Mouse (Mus musculus) lung, embryonic 16.5 days (tissue): ENCODE results near the gene Prkag1. TPM values are rescaled to one million over a fixed set of nuclear protein-coding genes. Genes with fewer than 3 reads are reported as not detected.

Experiments used
- ATAC-seq: fragments of 200-750 bp; cut with Nextera tagmentation; 2 replicates; pipeline ENCODE4 v1.8.0; 2017; ENCODE audit warnings: low read depth, mild to moderate bottlenecking, moderate library complexity
- H3K27ac ChIP-seq: fragments of 300-500 bp; sonication (generic); 2 replicates; pipeline ENCODE4 v1.5.1; 2014; ENCODE audit warnings: mild to moderate bottlenecking, control low read depth, low read length
- H3K27me3 ChIP-seq: fragments of 300-500 bp; sonication (generic); 2 replicates; pipeline ENCODE4 v1.6.1; 2014; ENCODE audit warnings: low read depth, low read length, mixed read lengths; ENCODE audit not compliant: control insufficient read depth, insufficient read depth
- H3K36me3 ChIP-seq: fragments of 300-500 bp; sonication (generic); 2 replicates; pipeline ENCODE4 v1.6.1; 2014; ENCODE audit warnings: low read length; ENCODE audit not compliant: control insufficient read depth, insufficient read depth
- H3K4me1 ChIP-seq: fragments of 300-500 bp; sonication (generic); replicated peaks from 2 replicates; pipeline ENCODE4 v1.6.1; 2014; ENCODE audit warnings: low read length, mixed read lengths; ENCODE audit not compliant: control insufficient read depth, insufficient read depth
- H3K4me2 ChIP-seq: fragments of 300-500 bp; sonication (generic); 2 replicates; pipeline ENCODE4 v1.6.1; 2014; ENCODE audit warnings: low read depth, low read length, control low read depth
- H3K4me3 ChIP-seq: fragments of 300-500 bp; sonication (generic); 2 replicates; pipeline ENCODE4 v1.5.1; 2014; ENCODE audit warnings: mild to moderate bottlenecking, low read length, control low read depth
- H3K9ac ChIP-seq: fragments of 300-500 bp; sonication (generic); 2 replicates; pipeline ENCODE4 v1.6.1; 2014; ENCODE audit warnings: low read length, control low read depth
- H3K9me3 ChIP-seq: fragments of 300-500 bp; sonication (generic); 2 replicates; pipeline ENCODE4 v1.6.1; 2016; ENCODE audit warnings: low read length; ENCODE audit not compliant: control insufficient read depth
- WGBS: fragments of 180-500 bp; shearing (Covaris S2); extraction: QIAGEN DNeasy Blood & Tissue Kit; methylation state at CpG from one replicate; pipeline ENCODE4 v1.1.7; 2014; 5-methylcytosine and 5-hydroxymethylcytosine counted together
- polyA plus RNA-seq: library from polyadenylated mRNA; unstranded; fragments of >200 nt; fragmentation: Nextera tagmentation; extraction: Ambion mirVana; gene quantifications from 2 replicates; pipeline ENCODE4 v1.2.1, GENCODE M21; 2015

Gene Prkag1
- polyA plus RNA-seq, 1 experiment from 2014 or later, result 106 TPM

DNA sequence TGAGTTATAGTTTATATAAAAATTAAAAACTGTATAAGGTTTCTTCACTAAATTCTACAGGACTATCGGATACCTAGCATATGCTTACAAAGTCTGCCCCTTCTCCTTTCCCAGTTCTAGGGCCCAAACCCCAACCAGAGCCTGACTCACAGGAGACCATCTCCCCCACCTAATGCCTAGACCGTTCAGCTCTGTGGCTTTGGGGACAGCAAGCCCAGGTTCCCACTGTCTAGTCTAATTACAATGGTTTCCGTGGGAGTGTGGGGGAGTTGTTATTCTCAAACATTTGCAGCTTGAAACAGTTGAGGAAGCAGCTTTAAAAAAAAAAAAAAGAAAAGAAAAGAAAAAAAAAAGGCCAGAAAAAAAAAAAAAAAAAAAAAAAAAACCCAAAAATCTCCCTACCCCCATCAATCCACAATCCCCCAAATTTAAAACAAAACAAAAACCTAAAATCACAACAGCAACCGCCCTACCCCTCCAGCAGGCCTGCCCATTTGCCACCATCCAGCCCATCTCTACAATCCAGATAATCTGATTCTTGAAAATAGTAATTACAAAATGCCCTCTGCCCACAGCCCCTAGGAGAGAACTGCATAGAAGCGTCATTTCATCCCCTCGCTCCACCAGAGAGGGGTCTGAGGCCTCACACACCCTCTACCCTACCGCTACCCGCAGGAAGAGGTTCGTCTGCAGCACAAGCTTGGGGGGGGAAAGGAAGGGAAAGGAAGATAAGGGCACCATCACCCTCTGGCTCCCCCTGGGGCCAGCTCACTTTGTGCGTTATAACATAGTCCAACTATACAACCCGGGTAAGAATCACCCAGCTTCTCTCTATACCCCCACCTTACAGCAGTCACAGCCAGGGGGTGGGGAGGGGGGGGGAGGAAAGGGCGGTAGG, 1.1 kb upstream of the Prkag1 start:
- Histone ChIP-seq H3K36me3 (peaks cover 39% of the 10 kb centered on the region), H3K4me2 (peak overlapping the region; percentile 53), H3K4me1 (peaks cover 19% of the 10 kb centered on the region), H3K27me3 (no peaks in the 10 kb centered on the region), H3K4me3 (peak overlapping the region; percentile 90; the same call in 1 of the 2 replicates), H3K9ac (0 out of 2 replicates have a peak overlapping the region, but pooled peaks have one; percentile 84), H3K27ac (peak overlapping the region; percentile 97), H3K9me3 (no peaks in the 10 kb centered on the region)
- no peak for ATAC-seq
- 51% methylated on average over 12 of the region's 12 CpGs for WGBS

DNA sequence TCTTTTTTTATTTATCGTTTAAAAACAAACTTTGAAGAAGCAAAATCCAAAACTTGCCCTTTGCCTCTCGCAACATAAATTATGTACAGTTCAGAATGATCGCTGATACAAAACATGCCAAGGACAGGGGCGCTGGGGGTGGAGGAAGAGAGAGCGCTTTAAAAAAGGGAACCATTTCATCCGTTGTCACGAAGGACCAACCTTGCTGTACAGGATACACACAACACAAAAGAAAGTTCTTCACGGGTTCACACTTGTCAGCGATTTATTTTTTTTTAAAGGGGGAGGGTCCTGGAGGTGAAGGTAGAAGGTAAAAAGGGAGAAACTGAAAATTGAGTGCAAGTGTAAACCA, 339 bp upstream of the Prkag1 start:
- peak; percentile 48 for ATAC-seq
- H3K36me3 ChIP-seq, result peaks cover 35% of the 10 kb centered on the region
- peak overlapping the region; percentile 84; the same call in 1 of the 2 replicates for H3K9ac ChIP-seq
- H3K27ac ChIP-seq, result peak overlapping the region; percentile 97
- H3K9me3 ChIP-seq, result no peaks in the 10 kb centered on the region
- H3K4me2 ChIP-seq, result peak overlapping the region; percentile 53
- H3K4me1 ChIP-seq, result peaks cover 19% of the 10 kb centered on the region
- no peaks in the 10 kb centered on the region for H3K27me3 ChIP-seq
- peak overlapping the region; percentile 90 for H3K4me3 ChIP-seq
- WGBS, result 11% methylated on average over 9 of the region's 9 CpGs

DNA sequence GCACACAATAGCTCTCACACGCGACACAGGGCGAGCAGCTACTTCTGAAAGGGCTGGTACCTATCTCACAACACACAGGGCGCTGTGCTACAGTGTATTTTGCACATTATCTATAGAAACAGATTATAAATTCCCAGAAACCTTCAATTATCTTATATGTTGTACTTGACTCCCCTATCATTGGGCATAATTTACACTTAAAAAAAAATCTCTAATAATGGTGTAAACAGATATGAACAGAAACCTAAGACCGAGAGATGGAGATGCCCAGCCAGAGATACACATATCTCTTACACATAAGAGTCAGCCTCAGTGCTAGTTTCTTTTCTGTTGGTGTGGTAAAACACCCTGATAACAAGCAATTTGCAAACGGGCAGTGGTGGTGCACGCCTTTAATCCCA, 3.7 kb downstream of the Prkag1 start:
- Histone ChIP-seq H3K4me2 (no peak overlapping the region), H3K9me3 (no peaks in the 10 kb centered on the region), H3K9ac (no peak overlapping the region), H3K27ac (no peak overlapping the region), H3K4me3 (no peak overlapping the region), H3K4me1 (peaks cover 19% of the 10 kb centered on the region), H3K36me3 (peaks cover 17% of the 10 kb centered on the region), H3K27me3 (no peaks in the 10 kb centered on the region)
- ATAC-seq, result no peak
- whole genome bisulfite sequencing, result 81% methylated on average over 7 of the region's 7 CpGs

DNA sequence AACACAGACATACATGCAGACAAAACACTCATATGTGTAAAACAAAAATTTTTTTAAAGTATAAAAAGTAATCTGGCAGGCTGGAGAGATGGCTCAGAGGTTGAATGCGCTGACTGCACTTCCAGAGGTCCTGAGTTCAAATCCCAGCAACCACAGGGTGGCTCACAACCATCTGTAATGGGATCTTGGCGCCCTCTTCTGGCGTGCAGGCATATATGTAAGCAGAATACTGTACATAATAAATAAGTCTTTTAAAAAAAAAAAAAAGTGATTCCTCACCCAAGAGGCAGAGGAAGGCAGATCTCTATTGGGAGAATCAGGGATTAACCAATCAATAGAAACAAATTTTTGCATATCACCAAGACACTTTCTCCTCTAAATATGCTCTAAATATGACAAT, 7.9 kb downstream of the Prkag1 start:
- H3K27ac ChIP-seq, result no peak overlapping the region
- ATAC-seq, result no peak
- no peaks in the 10 kb centered on the region for H3K4me1 ChIP-seq
- no peak overlapping the region for H3K4me3 ChIP-seq
- no peaks in the 10 kb centered on the region for H3K9me3 ChIP-seq
- H3K36me3 ChIP-seq, result peaks cover 17% of the 10 kb centered on the region
- no peaks in the 10 kb centered on the region for H3K27me3 ChIP-seq
- no peak overlapping the region for H3K4me2 ChIP-seq
- H3K9ac ChIP-seq, result no peak overlapping the region
- 63% methylated on average over 3 of the region's 3 CpGs for WGBS

DNA sequence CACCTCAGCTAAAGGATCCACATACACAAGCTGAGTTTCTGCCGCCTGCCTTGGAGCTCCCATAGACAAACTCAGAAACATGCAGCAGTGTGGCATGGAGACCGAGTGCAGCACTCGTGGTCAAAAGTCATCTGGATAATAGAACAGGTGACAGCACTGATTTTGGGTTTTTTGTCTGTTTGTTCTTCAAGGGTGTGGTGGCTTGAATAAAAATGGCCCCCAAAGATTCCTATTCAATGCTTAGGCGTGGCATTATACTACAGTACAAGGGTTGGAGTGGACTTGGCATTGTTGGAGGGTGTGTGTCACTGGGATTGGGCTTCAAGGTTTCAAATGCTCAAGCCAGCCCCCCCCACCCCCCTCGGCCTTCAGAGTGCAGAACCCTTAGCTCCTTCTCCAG, 9.2 kb downstream of the Prkag1 start:
- Histone ChIP-seq H3K36me3 (peaks cover 14% of the 10 kb centered on the region), H3K4me1 (no peaks in the 10 kb centered on the region), H3K4me3 (no peak overlapping the region), H3K27ac (no peak overlapping the region), H3K9ac (no peak overlapping the region), H3K9me3 (no peaks in the 10 kb centered on the region), H3K4me2 (no peak overlapping the region), H3K27me3 (no peaks in the 10 kb centered on the region)
- 92% methylated on average over 5 of the region's 5 CpGs for WGBS
- no peak for ATAC-seq

DNA sequence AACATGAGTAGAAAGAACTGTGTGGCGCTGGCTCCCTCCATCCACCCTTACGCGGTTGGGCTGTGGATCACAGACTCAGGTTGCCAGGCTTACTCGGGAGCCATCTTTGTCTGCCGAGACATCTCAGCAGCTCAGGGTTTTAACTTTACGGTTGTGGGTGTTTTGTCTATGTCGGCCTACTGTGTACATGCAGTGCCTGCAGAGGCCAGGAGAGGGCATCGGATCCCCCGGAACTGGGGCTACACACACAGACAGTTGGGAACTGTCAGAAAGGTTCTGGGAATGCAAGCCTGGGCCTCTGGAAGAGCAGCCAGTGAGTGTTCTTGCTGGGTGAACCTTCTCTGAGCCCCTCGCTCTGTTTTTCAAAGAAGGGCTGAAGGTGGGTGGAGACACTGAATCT, 9.9 kb downstream of the Prkag1 start:
- Histone ChIP-seq H3K4me1 (no peaks in the 10 kb centered on the region), H3K9me3 (no peaks in the 10 kb centered on the region), H3K36me3 (peaks cover 14% of the 10 kb centered on the region), H3K27ac (no peak overlapping the region), H3K4me3 (no peak overlapping the region), H3K27me3 (no peaks in the 10 kb centered on the region), H3K4me2 (no peak overlapping the region), H3K9ac (no peak overlapping the region)
- WGBS, result 37% methylated on average over 10 of the region's 10 CpGs
- no peak for ATAC-seq

DNA sequence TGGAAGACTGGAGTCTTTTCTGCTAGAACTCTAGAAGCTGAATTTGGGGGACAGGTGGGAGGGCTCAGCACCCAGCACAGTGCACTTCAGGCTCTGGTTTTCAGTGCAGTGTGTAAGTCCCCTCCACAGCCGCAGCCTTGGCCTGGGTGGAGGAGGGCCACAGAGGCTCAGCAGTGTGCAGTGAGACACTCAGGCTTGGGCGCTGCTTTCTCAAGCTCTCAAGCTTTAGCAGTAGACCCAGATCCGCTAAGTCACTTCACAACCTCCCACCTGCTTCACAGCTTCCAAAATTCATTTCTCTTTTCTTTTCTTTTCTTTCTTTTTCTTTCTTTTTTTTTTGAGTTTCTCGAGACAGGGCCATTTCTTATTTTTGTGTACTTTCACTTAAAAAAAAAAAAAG, 10.4 kb downstream of the Prkag1 start:
- peaks cover 14% of the 10 kb centered on the region for H3K36me3 ChIP-seq
- H3K9me3 ChIP-seq, result no peaks in the 10 kb centered on the region
- WGBS, result 85% methylated on average over 4 of the region's 4 CpGs
- no peak overlapping the region for H3K4me2 ChIP-seq
- no peak overlapping the region for H3K4me3 ChIP-seq
- H3K27ac ChIP-seq, result no peak overlapping the region
- ATAC-seq, result no peak
- no peaks in the 10 kb centered on the region for H3K27me3 ChIP-seq
- no peaks in the 10 kb centered on the region for H3K4me1 ChIP-seq
- H3K9ac ChIP-seq, result no peak overlapping the region

DNA sequence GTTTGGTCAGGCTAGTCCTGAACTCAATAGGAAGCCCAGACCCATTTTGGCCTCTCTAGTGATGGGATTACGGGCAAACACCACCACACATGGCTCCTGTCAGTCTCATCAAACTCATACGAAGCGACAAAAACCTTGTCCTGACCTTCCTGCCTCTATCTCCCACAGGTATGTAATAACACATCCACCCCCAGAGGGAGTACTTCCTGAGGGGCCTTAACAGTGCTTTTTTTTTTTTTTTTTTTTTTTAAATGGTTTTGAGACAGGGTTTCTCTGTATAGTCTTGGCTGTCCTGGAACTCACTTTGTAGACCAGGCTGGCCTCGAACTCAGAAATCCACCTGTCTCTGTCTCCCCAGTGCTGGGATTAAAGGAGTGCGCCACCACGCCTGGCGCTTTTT, 13.2 kb downstream of the Prkag1 start:
- no peak overlapping the region for H3K9ac ChIP-seq
- 89% methylated on average over 7 of the region's 7 CpGs for WGBS
- H3K36me3 ChIP-seq, result peaks cover 8% of the 10 kb centered on the region
- H3K4me3 ChIP-seq, result no peak overlapping the region
- H3K4me2 ChIP-seq, result no peak overlapping the region
- H3K4me1 ChIP-seq, result no peaks in the 10 kb centered on the region
- no peaks in the 10 kb centered on the region for H3K27me3 ChIP-seq
- no peak overlapping the region for H3K27ac ChIP-seq
- H3K9me3 ChIP-seq, result no peaks in the 10 kb centered on the region
- ATAC-seq, result no peak

DNA sequence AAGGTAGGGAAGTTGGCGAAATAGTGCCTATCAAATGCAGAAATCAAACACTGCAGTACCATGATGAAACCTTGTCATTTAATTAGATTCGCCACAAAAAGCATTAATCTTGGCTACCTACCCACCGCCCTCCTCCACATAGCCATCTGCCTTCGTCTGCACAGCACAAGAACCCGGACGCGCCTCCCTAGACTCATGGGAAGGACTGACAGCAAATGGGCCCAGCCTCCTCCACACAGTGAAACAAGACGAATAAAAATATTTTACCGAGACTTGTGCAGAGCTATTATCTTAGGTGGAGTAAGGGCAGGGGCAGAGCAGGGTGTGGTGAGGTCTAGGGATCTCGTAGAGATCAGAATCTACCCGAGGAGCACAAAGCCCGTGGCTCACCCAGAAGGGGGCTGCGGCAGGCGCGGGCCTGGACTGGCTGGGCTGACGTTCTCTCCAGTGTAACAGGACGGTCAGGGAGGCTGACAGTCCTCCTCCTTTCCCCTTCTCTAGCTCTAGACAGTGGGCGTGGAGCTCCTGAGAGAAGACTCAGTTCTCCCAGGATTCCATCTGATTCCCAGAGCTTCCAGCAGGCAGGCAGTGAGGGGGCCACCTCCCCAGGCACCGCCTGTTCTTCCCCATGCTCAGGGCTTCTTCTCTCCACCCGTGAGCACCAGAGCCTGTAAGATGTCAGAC, 18.4 kb downstream of the Prkag1 start:
- Histone ChIP-seq H3K9me3 (no peaks in the 10 kb centered on the region), H3K4me2 (no peak overlapping the region), H3K27me3 (peaks cover 24% of the 10 kb centered on the region), H3K36me3 (peaks cover 22% of the 10 kb centered on the region), H3K4me3 (no peak overlapping the region), H3K27ac (no peak overlapping the region), H3K9ac (no peak overlapping the region), H3K4me1 (peaks cover 7% of the 10 kb centered on the region)
- 87% methylated on average over 20 of the region's 20 CpGs for WGBS
- ATAC-seq, result no peak
